Mouse (Mus musculus): ENCODE results near the gene Usp15. TPM values are rescaled to one million over a fixed set of nuclear protein-coding genes. Genes with fewer than 3 reads are reported as not detected.

Gene Usp15
- polyA plus RNA-seq, 1 experiment from 2014 or later = 84.6 TPM

- Histone ChIP-seq H3K27ac (no peak overlapping the region), H3K36me3 (replicated peaks) (peaks cover 77% of the 10 kb centered on the region), H3K27me3 (ENCODE audit: poor library complexity, severe bottlenecking) (no peaks in the 10 kb centered on the region), H3K9me3 (no peaks in the 10 kb centered on the region), H3K4me1 (no peaks in the 10 kb centered on the region), H3K4me3 (no peak overlapping the region)
- 95% methylated on average over 8 of the region's 8 CpGs for WGBS
- no peak for DNase-seq (ENCODE audit: extremely low spot score, low spot score)
These were observed 83.3 kb downstream of the Usp15 start for GRCm38 (mm10) chr10:123113466-123113865.

- Histone ChIP-seq H3K4me1 (no peaks in the 10 kb centered on the region), H3K36me3 (replicated peaks) (peaks cover 70% of the 10 kb centered on the region), H3K4me3 (no peak overlapping the region), H3K27ac (no peak overlapping the region), H3K9me3 (no peaks in the 10 kb centered on the region), H3K27me3 (ENCODE audit: poor library complexity, severe bottlenecking) (no peaks in the 10 kb centered on the region)
- WGBS = 94% methylated on average over 9 of the region's 9 CpGs
- no peak for DNase-seq (ENCODE audit: extremely low spot score, low spot score)
These were observed 84.0 kb downstream of the Usp15 start for GRCm38 (mm10) chr10:123112787-123113168.

GRCm38 (mm10) chr10:123112056-123112786, 84.6 kb downstream of the Usp15 start:
- H3K27ac ChIP-seq = no peak overlapping the region
- peaks cover 68% of the 10 kb centered on the region for H3K36me3 ChIP-seq (replicated peaks)
- no peaks in the 10 kb centered on the region for H3K4me1 ChIP-seq
- H3K4me3 ChIP-seq = no peak overlapping the region
- no peaks in the 10 kb centered on the region for H3K9me3 ChIP-seq
- 91% methylated on average over 11 of the region's 11 CpGs for WGBS
- no peaks in the 10 kb centered on the region for H3K27me3 ChIP-seq (ENCODE audit: poor library complexity, severe bottlenecking)
- DNase-seq (ENCODE audit: extremely low spot score, low spot score) = no peak

GRCm38 (mm10) chr10:123110548-123110947, 86.2 kb downstream of the Usp15 start:
- Histone ChIP-seq H3K9me3 (no peaks in the 10 kb centered on the region), H3K27me3 (ENCODE audit: poor library complexity, severe bottlenecking) (no peaks in the 10 kb centered on the region), H3K36me3 (replicated peaks) (peaks cover 51% of the 10 kb centered on the region), H3K4me1 (no peaks in the 10 kb centered on the region), H3K4me3 (no peak overlapping the region), H3K27ac (no peak overlapping the region)
- 87% methylated on average over 11 of the region's 11 CpGs for WGBS
- DNase-seq (ENCODE audit: extremely low spot score, low spot score) = no peak

GRCm38 (mm10) chr10:123108527-123108926, 88.3 kb downstream of the Usp15 start:
- 90% methylated on average over 1 of the region's 1 CpGs for WGBS
- H3K27me3 ChIP-seq (ENCODE audit: poor library complexity, severe bottlenecking) = no peaks in the 10 kb centered on the region
- H3K4me1 ChIP-seq = no peaks in the 10 kb centered on the region
- DNase-seq (ENCODE audit: extremely low spot score, low spot score) = no peak
- no peak overlapping the region for H3K27ac ChIP-seq
- H3K9me3 ChIP-seq = no peaks in the 10 kb centered on the region
- no peak overlapping the region for H3K4me3 ChIP-seq
- peaks cover 35% of the 10 kb centered on the region for H3K36me3 ChIP-seq (replicated peaks)

- H3K27me3 ChIP-seq (ENCODE audit: poor library complexity, severe bottlenecking) = no peaks in the 10 kb centered on the region
- WGBS = 94% methylated on average over 5 of the region's 5 CpGs
- H3K27ac ChIP-seq = no peak overlapping the region
- no peaks in the 10 kb centered on the region for H3K4me1 ChIP-seq
- H3K36me3 ChIP-seq (replicated peaks) = peaks cover 31% of the 10 kb centered on the region
- no peak overlapping the region for H3K4me3 ChIP-seq
- H3K9me3 ChIP-seq = no peaks in the 10 kb centered on the region
- DNase-seq (ENCODE audit: extremely low spot score, low spot score) = no peak
These were observed 88.7 kb downstream of the Usp15 start for GRCm38 (mm10) chr10:123108121-123108520.

GRCm38 (mm10) chr10:123101303-123101702, 95.5 kb downstream of the Usp15 start:
- Histone ChIP-seq H3K27ac (no peak overlapping the region), H3K9me3 (no peaks in the 10 kb centered on the region), H3K36me3 (replicated peaks) (no peaks in the 10 kb centered on the region), H3K4me3 (no peak overlapping the region), H3K4me1 (no peaks in the 10 kb centered on the region), H3K27me3 (ENCODE audit: poor library complexity, severe bottlenecking) (no peaks in the 10 kb centered on the region)
- 81% methylated on average over 1 of the region's 1 CpGs for WGBS
- DNase-seq (ENCODE audit: extremely low spot score, low spot score) = no peak

- 87% methylated on average over 2 of the region's 2 CpGs for WGBS
- Histone ChIP-seq H3K4me1 (no peaks in the 10 kb centered on the region), H3K36me3 (replicated peaks) (no peaks in the 10 kb centered on the region), H3K9me3 (no peaks in the 10 kb centered on the region), H3K4me3 (no peak overlapping the region), H3K27me3 (ENCODE audit: poor library complexity, severe bottlenecking) (no peaks in the 10 kb centered on the region), H3K27ac (no peak overlapping the region)
- DNase-seq (ENCODE audit: extremely low spot score, low spot score) = no peak
These were observed 96.2 kb downstream of the Usp15 start for GRCm38 (mm10) chr10:123100584-123100983.

- Histone ChIP-seq H3K36me3 (replicated peaks) (no peaks in the 10 kb centered on the region), H3K4me1 (no peaks in the 10 kb centered on the region), H3K27me3 (ENCODE audit: poor library complexity, severe bottlenecking) (no peaks in the 10 kb centered on the region), H3K27ac (no peak overlapping the region), H3K9me3 (no peaks in the 10 kb centered on the region), H3K4me3 (no peak overlapping the region)
- no peak for DNase-seq (ENCODE audit: extremely low spot score, low spot score)
- 87% methylated on average over 7 of the region's 7 CpGs for WGBS
These were observed 102.3 kb downstream of the Usp15 start for GRCm38 (mm10) chr10:123094504-123094903.

- no peak overlapping the region for H3K4me3 ChIP-seq
- no peak for DNase-seq (ENCODE audit: extremely low spot score, low spot score)
These were observed 104.2 kb downstream of the Usp15 start for GRCm38 (mm10) chr10:123092577-123092976.

GRCm38 (mm10) chr10:123091737-123092136, 105.1 kb downstream of the Usp15 start:
- 31% methylated on average over 5 of the region's 5 CpGs for WGBS
- H3K27ac ChIP-seq = no peak overlapping the region
- no peaks in the 10 kb centered on the region for H3K9me3 ChIP-seq
- H3K27me3 ChIP-seq (ENCODE audit: poor library complexity, severe bottlenecking) = no peaks in the 10 kb centered on the region
- DNase-seq (ENCODE audit: extremely low spot score, low spot score) = peak; percentile 60
- H3K36me3 ChIP-seq (replicated peaks) = no peaks in the 10 kb centered on the region
- H3K4me1 ChIP-seq = no peaks in the 10 kb centered on the region
- no peak overlapping the region for H3K4me3 ChIP-seq

More at GRCm38 (mm10) chr10:123092577-123092976, 104.2 kb downstream of the Usp15 start:
- Histone ChIP-seq H3K27ac (no peak overlapping the region), H3K36me3 (replicated peaks) (no peaks in the 10 kb centered on the region), H3K27me3 (ENCODE audit: poor library complexity, severe bottlenecking) (no peaks in the 10 kb centered on the region), H3K4me1 (no peaks in the 10 kb centered on the region), H3K9me3 (no peaks in the 10 kb centered on the region)
- 83% methylated on average over 3 of the region's 3 CpGs for WGBS

GRCm38 (mm10) chr10:123089425-123089930, 107.3 kb downstream of the Usp15 start:
- H3K4me3 ChIP-seq = no peak overlapping the region
- DNase-seq (ENCODE audit: extremely low spot score, low spot score) = no peak
- no peaks in the 10 kb centered on the region for H3K36me3 ChIP-seq (replicated peaks)
- no peak overlapping the region for H3K27ac ChIP-seq
- H3K9me3 ChIP-seq = no peaks in the 10 kb centered on the region
- WGBS = 85% methylated on average over 12 of the region's 12 CpGs
- H3K4me1 ChIP-seq = no peaks in the 10 kb centered on the region
- no peaks in the 10 kb centered on the region for H3K27me3 ChIP-seq (ENCODE audit: poor library complexity, severe bottlenecking)

- WGBS = 82% methylated on average over 2 of the region's 2 CpGs
- no peak for DNase-seq (ENCODE audit: extremely low spot score, low spot score)
- no peak overlapping the region for H3K27ac ChIP-seq
These were observed 109.9 kb downstream of the Usp15 start for GRCm38 (mm10) chr10:123086847-123087246.

More at GRCm38 (mm10) chr10:123086847-123087246, 109.9 kb downstream of the Usp15 start:
- Histone ChIP-seq H3K9me3 (no peaks in the 10 kb centered on the region), H3K36me3 (replicated peaks) (no peaks in the 10 kb centered on the region), H3K27me3 (ENCODE audit: poor library complexity, severe bottlenecking) (no peaks in the 10 kb centered on the region), H3K4me1 (no peaks in the 10 kb centered on the region), H3K4me3 (no peak overlapping the region)
